Mouse (Mus musculus) hindbrain, embryonic 14.5 days (tissue): Measurements from ENCODE around the gene Nxph1. TPM values are rescaled to one million over a fixed set of nuclear protein-coding genes. Genes with fewer than 3 reads are reported as not detected.

Source experiments
- ATAC-seq: fragments of 200-750 bp; cut with Nextera tagmentation; 2 replicates; pipeline ENCODE4 v1.8.0; 2017; ENCODE audit warnings: moderate number of reproducible peaks, mild to moderate bottlenecking, moderate TSS enrichment, moderate library complexity; ENCODE audit not compliant: low FRiP score
- DNase-seq: peaks from one replicate; pipeline ENCODE4 v3.0.0-alpha.2; 2015; ENCODE audit warnings: low spot score
- H3K27ac ChIP-seq: fragments of 300-500 bp; sonication (generic); 2 replicates; pipeline ENCODE4 v1.5.1; 2014; ENCODE audit warnings: mild to moderate bottlenecking, moderate library complexity
- H3K27me3 ChIP-seq: fragments of 300-500 bp; sonication (generic); 2 replicates; pipeline ENCODE4 v1.6.1; 2014; ENCODE audit warnings: mild to moderate bottlenecking, low read length, mixed read lengths; ENCODE audit not compliant: control insufficient read depth, insufficient read depth
- H3K36me3 ChIP-seq: fragments of 300-500 bp; sonication (generic); replicated peaks from 2 replicates; pipeline ENCODE4 v1.6.1; 2014; ENCODE audit not compliant: control insufficient read depth, insufficient read depth
- H3K4me1 ChIP-seq: fragments of 300-500 bp; sonication (generic); replicated peaks from 2 replicates; pipeline ENCODE4 v1.6.1; 2014; ENCODE audit warnings: antibody characterized with exemption, low read length, mixed read lengths; ENCODE audit not compliant: control insufficient read depth, insufficient read depth
- H3K4me2 ChIP-seq: fragments of 300-500 bp; sonication (generic); replicated peaks from 2 replicates; pipeline ENCODE4 v1.6.1; 2014; ENCODE audit warnings: mild to moderate bottlenecking, moderate library complexity
- H3K4me3 ChIP-seq: fragments of 300-500 bp; sonication (generic); replicated peaks from 2 replicates; pipeline ENCODE4 v1.5.1; 2014; ENCODE audit warnings: mild to moderate bottlenecking, low read length
- H3K9ac ChIP-seq: fragments of 300-500 bp; sonication (generic); 2 replicates; pipeline ENCODE4 v1.6.1; 2014
- H3K9me3 ChIP-seq: fragments of 300-500 bp; sonication (generic); 2 replicates; pipeline ENCODE4 v1.6.1; 2016; ENCODE audit warnings: low read length; ENCODE audit not compliant: control insufficient read depth
- WGBS: fragments of 180-500 bp; shearing (Covaris S2); extraction: QIAGEN DNeasy Blood & Tissue Kit; methylation state at CpG from one replicate; pipeline ENCODE4 v1.1.7; 2014; 5-methylcytosine and 5-hydroxymethylcytosine counted together
- polyA plus RNA-seq: library from polyadenylated mRNA; unstranded; fragments of >200 nt; fragmentation: Nextera tagmentation; extraction: Ambion mirVana; gene quantifications from 2 replicates; pipeline ENCODE4 v1.2.1, GENCODE M21; 2014

Nxph1 gene
- polyA plus RNA-seq, 1 experiment from 2014 or later: 105 TPM

DNA sequence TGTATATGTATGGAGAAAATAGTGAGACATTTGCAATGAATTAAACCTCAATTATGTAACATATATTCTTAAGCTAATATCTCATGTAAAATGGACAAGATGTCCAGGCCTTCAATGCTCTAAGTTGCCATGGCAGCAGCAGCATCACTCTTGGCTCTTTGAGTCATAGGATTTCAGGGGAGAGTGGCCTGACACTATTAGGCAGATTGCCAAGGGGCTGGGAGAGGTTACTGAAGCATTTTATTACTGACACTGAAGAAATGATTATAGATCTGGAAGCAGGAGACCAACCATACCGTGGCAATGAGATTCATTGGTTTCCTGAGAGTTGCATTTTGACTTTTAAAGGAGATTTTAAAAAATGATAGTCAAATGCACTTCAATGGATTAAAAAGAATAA, 201.6 kb downstream of the Nxph1 start:
- 9% methylated on average over 1 of the region's 1 CpGs for WGBS
- ATAC-seq: peak; percentile 64; the same call in 1 of the 2 replicates
- peak; percentile 55 for DNase-seq

DNA sequence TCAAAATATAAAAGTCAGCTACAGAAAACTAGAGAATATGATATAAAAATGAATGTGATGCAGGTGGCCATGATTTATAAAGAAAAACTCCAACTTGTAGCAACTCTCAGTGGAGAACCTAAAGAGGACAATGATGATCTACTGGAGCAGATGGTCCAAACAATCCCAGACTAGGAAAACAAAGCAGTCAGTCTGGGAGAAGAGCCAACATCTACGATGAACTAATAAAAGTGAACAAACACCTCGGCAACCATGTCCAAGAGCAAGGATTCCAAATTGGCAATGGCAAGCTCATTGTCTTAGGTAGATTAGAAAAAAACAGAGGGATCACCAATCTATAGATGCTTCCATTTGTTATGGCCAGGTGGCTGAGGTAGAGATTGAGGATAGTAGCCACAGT, 211.0 kb downstream of the Nxph1 start:
- Histone ChIP-seq H3K4me1 (no peaks in the 10 kb centered on the region), H3K27ac (no peak overlapping the region), H3K9ac (no peak overlapping the region), H3K36me3 (no peaks in the 10 kb centered on the region), H3K27me3 (no peaks in the 10 kb centered on the region), H3K9me3 (no peaks in the 10 kb centered on the region), H3K4me2 (no peak overlapping the region), H3K4me3 (no peak overlapping the region)
- ATAC-seq: no peak
- WGBS: 50% methylated on average over 2 of the region's 2 CpGs
- DNase-seq: no peak

More for the DNA sequence above, 201.6 kb downstream of the Nxph1 start:
- H3K27ac ChIP-seq: no peak overlapping the region
- H3K9ac ChIP-seq: no peak overlapping the region
- no peaks in the 10 kb centered on the region for H3K36me3 ChIP-seq
- H3K4me1 ChIP-seq: peaks cover 13% of the 10 kb centered on the region
- no peaks in the 10 kb centered on the region for H3K27me3 ChIP-seq
- no peak overlapping the region for H3K4me3 ChIP-seq
- no peaks in the 10 kb centered on the region for H3K9me3 ChIP-seq
- no peak overlapping the region for H3K4me2 ChIP-seq

GRCm38 (mm10) chr6:9182477-9182876, 234.2 kb downstream of the Nxph1 start:
- Histone ChIP-seq H3K36me3 (no peaks in the 10 kb centered on the region), H3K4me1 (no peaks in the 10 kb centered on the region), H3K4me2 (no peak overlapping the region), H3K4me3 (no peak overlapping the region), H3K9ac (no peak overlapping the region), H3K9me3 (no peaks in the 10 kb centered on the region), H3K27ac (no peak overlapping the region), H3K27me3 (no peaks in the 10 kb centered on the region)
- no peak for ATAC-seq
- DNase-seq: no peak
- 51% methylated on average over 3 of the region's 3 CpGs for WGBS

GRCm38 (mm10) chr6:9210730-9211129, 262.5 kb downstream of the Nxph1 start:
- Histone ChIP-seq H3K9me3 (no peaks in the 10 kb centered on the region), H3K27ac (no peak overlapping the region), H3K4me2 (no peak overlapping the region), H3K4me3 (no peak overlapping the region), H3K4me1 (no peaks in the 10 kb centered on the region), H3K36me3 (no peaks in the 10 kb centered on the region), H3K9ac (no peak overlapping the region), H3K27me3 (no peaks in the 10 kb centered on the region)
- ATAC-seq (no peak; the same call in 1 of the 2 replicates), DNase-seq (no peak)
- 51% methylated on average over 4 of the region's 4 CpGs for WGBS

DNA sequence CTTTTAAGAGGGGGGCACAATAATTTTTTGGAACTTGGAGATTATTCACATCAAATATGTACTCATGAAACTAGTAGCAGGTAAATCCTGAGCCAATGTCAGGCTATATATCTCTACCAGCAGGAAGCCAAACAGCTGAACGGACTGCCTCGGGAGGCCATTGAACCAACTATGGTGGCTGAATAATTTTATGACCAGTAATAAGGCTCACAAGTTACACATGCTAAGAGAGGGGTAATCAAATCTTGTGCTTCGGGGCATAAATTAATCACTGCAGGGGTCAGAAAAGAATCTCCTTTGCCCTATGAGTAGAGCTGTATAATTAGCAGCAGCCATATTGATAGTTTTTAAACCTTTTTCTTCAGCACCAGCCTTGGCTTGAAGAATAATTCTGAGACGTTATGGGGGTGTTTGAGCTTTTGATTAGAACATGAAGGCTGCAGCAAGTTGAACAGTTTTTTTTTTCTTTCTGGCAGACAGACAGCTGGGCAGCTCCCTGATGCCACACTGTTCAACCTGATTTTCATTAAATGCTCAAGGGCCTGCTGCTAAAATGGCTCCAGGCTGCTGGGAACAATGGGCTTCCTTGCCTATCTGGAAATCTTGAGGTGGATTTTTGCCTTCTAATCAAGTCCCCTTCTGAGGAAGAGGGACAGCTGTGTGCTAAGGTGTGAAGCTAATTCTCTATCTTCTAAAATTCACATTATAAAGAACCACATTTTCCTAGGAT, 272.7 kb downstream of the Nxph1 start:
- no peak overlapping the region for H3K4me3 ChIP-seq
- no peak overlapping the region for H3K4me2 ChIP-seq
- no peak overlapping the region for H3K9ac ChIP-seq
- no peak for ATAC-seq
- H3K36me3 ChIP-seq: no peaks in the 10 kb centered on the region
- WGBS: 34% methylated on average over 4 of the region's 4 CpGs
- no peaks in the 10 kb centered on the region for H3K4me1 ChIP-seq
- no peak for DNase-seq
- no peaks in the 10 kb centered on the region for H3K27me3 ChIP-seq
- no peaks in the 10 kb centered on the region for H3K9me3 ChIP-seq
- H3K27ac ChIP-seq: no peak overlapping the region

DNA sequence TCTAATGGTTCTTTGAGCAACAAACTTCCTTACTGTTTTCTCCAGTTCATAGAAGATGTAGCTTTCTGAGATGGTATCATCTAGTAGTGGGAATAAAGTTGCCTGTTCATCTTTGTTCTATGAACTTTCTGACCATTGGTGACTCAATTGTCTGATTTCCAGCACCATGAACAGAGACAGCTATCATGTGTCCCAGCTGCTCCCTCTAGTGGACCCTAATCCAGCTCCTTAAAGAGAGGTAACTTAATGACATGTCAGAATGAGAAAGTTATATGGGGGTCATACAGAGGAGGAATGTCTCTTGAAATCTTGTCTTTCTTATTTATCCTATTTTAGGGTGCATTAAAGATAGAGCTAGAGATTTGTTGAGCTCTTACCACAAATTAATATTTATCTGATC, 286.6 kb downstream of the Nxph1 start:
- H3K4me3 ChIP-seq: no peak overlapping the region
- ATAC-seq: no peak; the same call in 1 of the 2 replicates
- H3K27me3 ChIP-seq: no peaks in the 10 kb centered on the region
- H3K36me3 ChIP-seq: no peaks in the 10 kb centered on the region
- H3K27ac ChIP-seq: no peak overlapping the region
- no peaks in the 10 kb centered on the region for H3K9me3 ChIP-seq
- no peak overlapping the region for H3K4me2 ChIP-seq
- peak; percentile 46 for DNase-seq
- no peak overlapping the region for H3K9ac ChIP-seq
- no peaks in the 10 kb centered on the region for H3K4me1 ChIP-seq

GRCm38 (mm10) chr6:9267998-9268397, 319.8 kb downstream of the Nxph1 start:
- no peak overlapping the region for H3K4me3 ChIP-seq
- H3K4me1 ChIP-seq: no peaks in the 10 kb centered on the region
- no peaks in the 10 kb centered on the region for H3K9me3 ChIP-seq
- no peaks in the 10 kb centered on the region for H3K36me3 ChIP-seq
- no peak overlapping the region for H3K9ac ChIP-seq
- H3K27ac ChIP-seq: no peak overlapping the region
- no peak for ATAC-seq
- no peak for DNase-seq
- no peak overlapping the region for H3K4me2 ChIP-seq
- WGBS: 37% methylated on average over 1 of the region's 1 CpGs
- H3K27me3 ChIP-seq: no peaks in the 10 kb centered on the region

Other genes with a start within 250 kb of the Nxph1 start
- gene Ica1, start 169.9 kb upstream of the Nxph1 start, polyA plus RNA-seq: 75.5 TPM in 2 replicates